Mouse (Mus musculus): ENCODE data around the gene Zfp592. TPM values are rescaled to one million over a fixed set of nuclear protein-coding genes. Genes with fewer than 3 reads are reported as not detected.

The Zfp592 gene
- polyA plus RNA-seq, 1 experiment from 2014 or later = 14.2 TPM

GRCm38 (mm10) chr7:81066714-81067113, 73.2 kb downstream of the Zfp592 start:
- no peaks in the 10 kb centered on the region for H3K27me3 ChIP-seq (replicated peaks)
- H3K4me3 ChIP-seq = no peak overlapping the region
- no peak overlapping the region for H3K4me2 ChIP-seq (replicated peaks)
- no peak for ATAC-seq (ENCODE audit: low FRiP score, low read depth)
- peaks cover 10% of the 10 kb centered on the region; the same call in 1 of the 2 replicates for H3K4me1 ChIP-seq
- no peak overlapping the region for H3K9ac ChIP-seq
- WGBS = 28% methylated on average over 6 of the region's 6 CpGs
- no peaks in the 10 kb centered on the region for H3K36me3 ChIP-seq
- no peak overlapping the region for H3K27ac ChIP-seq
- H3K9me3 ChIP-seq = no peaks in the 10 kb centered on the region

GRCm38 (mm10) chr7:81072463-81072862, 79.0 kb downstream of the Zfp592 start:
- Histone ChIP-seq H3K27me3 (replicated peaks) (no peaks in the 10 kb centered on the region), H3K4me1 (no peaks in the 10 kb centered on the region), H3K36me3 (no peaks in the 10 kb centered on the region), H3K4me2 (replicated peaks) (no peak overlapping the region), H3K27ac (no peak overlapping the region), H3K9ac (no peak overlapping the region), H3K4me3 (no peak overlapping the region), H3K9me3 (no peaks in the 10 kb centered on the region)
- no peak for ATAC-seq (ENCODE audit: low FRiP score, low read depth)
- 69% methylated on average over 5 of the region's 5 CpGs for WGBS

DNA sequence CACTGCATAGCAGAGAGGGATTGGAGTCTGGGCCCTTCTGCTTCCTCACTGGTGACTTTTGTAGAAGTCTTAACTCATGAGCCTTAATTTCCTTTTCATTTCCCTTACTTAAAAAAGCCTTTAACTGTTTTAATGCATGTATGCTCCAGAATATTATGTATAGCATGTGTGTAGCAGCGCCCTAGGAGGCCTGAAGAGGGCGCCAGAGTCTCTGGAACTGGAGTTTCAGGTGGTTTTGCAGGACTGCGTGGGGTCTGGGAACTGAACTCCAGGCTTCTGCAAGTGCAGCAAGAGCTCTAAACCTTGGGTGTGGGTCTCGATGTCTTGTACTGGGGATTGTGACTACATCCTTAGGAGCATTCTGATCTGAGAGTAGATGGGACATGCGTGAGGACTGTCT, 79.8 kb downstream of the Zfp592 start:
- 86% methylated on average over 5 of the region's 5 CpGs for WGBS
- no peaks in the 10 kb centered on the region for H3K9me3 ChIP-seq
- no peak for ATAC-seq (ENCODE audit: low FRiP score, low read depth)
- H3K9ac ChIP-seq = no peak overlapping the region
- no peak overlapping the region for H3K27ac ChIP-seq
- no peaks in the 10 kb centered on the region for H3K27me3 ChIP-seq (replicated peaks)
- H3K4me2 ChIP-seq (replicated peaks) = no peak overlapping the region
- no peaks in the 10 kb centered on the region for H3K36me3 ChIP-seq
- no peak overlapping the region for H3K4me3 ChIP-seq
- H3K4me1 ChIP-seq = no peaks in the 10 kb centered on the region

DNA sequence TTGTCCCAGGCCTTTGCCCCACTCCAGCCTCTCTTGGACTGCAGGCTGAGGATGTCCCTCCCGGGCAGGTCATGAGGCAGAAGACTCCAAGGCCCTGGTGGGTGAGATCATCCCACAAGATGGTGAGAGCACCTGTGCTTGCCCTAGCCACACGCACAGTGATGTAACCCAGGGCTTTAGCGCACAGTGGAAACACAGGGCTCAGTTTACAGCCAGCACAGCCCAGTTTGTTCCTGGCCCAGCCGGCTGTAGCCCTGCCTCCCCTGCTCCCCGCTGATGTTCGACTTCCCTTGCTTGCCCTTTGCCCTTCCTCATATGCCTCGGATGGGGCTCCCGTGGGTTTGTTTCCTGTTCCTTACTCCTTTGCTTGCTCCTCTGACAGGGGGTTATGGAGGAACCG, 81.1 kb downstream of the Zfp592 start:
- Histone ChIP-seq H3K4me2 (replicated peaks) (no peak overlapping the region), H3K9ac (no peak overlapping the region), H3K4me1 (no peaks in the 10 kb centered on the region), H3K27me3 (replicated peaks) (0 out of 2 replicates have a peak, but pooled peaks cover 2% of the 10 kb centered on the region), H3K27ac (no peak overlapping the region), H3K36me3 (no peaks in the 10 kb centered on the region), H3K9me3 (no peaks in the 10 kb centered on the region), H3K4me3 (no peak overlapping the region)
- ATAC-seq (ENCODE audit: low FRiP score, low read depth) = no peak
- 68% methylated on average over 9 of the region's 9 CpGs for WGBS

GRCm38 (mm10) chr7:81075299-81075698, 81.8 kb downstream of the Zfp592 start:
- Histone ChIP-seq H3K4me2 (replicated peaks) (no peak overlapping the region), H3K4me1 (no peaks in the 10 kb centered on the region), H3K4me3 (no peak overlapping the region), H3K9me3 (no peaks in the 10 kb centered on the region), H3K27me3 (replicated peaks) (0 out of 2 replicates have a peak, but pooled peaks cover 2% of the 10 kb centered on the region), H3K36me3 (no peaks in the 10 kb centered on the region), H3K27ac (no peak overlapping the region), H3K9ac (no peak overlapping the region)
- WGBS = 78% methylated on average over 7 of the region's 7 CpGs
- no peak for ATAC-seq (ENCODE audit: low FRiP score, low read depth)

GRCm38 (mm10) chr7:81075732-81076131, 82.3 kb downstream of the Zfp592 start:
- H3K4me3 ChIP-seq = no peak overlapping the region
- no peaks in the 10 kb centered on the region for H3K36me3 ChIP-seq
- H3K9me3 ChIP-seq = no peaks in the 10 kb centered on the region
- 89% methylated on average over 5 of the region's 5 CpGs for WGBS
- 0 out of 2 replicates have a peak, but pooled peaks cover 2% of the 10 kb centered on the region for H3K27me3 ChIP-seq (replicated peaks)
- H3K9ac ChIP-seq = no peak overlapping the region
- 0 out of 2 replicates have a peak, but pooled peaks cover under 1% of the 10 kb centered on the region for H3K4me1 ChIP-seq
- no peak overlapping the region for H3K27ac ChIP-seq
- H3K4me2 ChIP-seq (replicated peaks) = no peak overlapping the region
- no peak for ATAC-seq (ENCODE audit: low FRiP score, low read depth)

GRCm38 (mm10) chr7:81077009-81077408, 83.5 kb downstream of the Zfp592 start:
- no peak for ATAC-seq (ENCODE audit: low FRiP score, low read depth)
- Histone ChIP-seq H3K27ac (no peak overlapping the region), H3K27me3 (replicated peaks) (0 out of 2 replicates have a peak, but pooled peaks cover 2% of the 10 kb centered on the region), H3K36me3 (no peaks in the 10 kb centered on the region), H3K4me1 (peaks cover 5% of the 10 kb centered on the region; the same call in 1 of the 2 replicates), H3K4me3 (no peak overlapping the region), H3K4me2 (replicated peaks) (no peak overlapping the region), H3K9me3 (no peaks in the 10 kb centered on the region), H3K9ac (no peak overlapping the region)
- WGBS = 77% methylated on average over 6 of the region's 6 CpGs

DNA sequence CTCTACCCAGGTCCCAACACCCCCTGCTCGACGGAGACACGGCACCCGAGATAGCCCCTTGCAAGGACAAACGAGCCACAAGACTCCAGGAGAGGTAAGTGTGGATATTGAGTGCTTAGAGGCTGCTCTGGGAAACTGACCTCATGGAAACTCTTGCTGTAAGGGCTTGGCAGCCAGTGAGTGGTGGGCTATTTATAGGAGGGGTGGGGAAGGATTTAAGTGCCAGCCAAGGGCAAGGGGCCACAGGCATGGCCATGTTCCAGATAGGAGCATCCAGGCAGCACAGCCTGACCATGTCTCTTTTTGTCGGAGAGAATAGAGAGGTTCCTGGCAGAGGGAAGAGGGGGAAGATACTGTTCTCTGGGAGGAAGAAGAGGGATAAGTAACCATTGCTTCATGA, 85.3 kb downstream of the Zfp592 start:
- Histone ChIP-seq H3K27ac (no peak overlapping the region), H3K4me1 (peaks cover 5% of the 10 kb centered on the region; the same call in 1 of the 2 replicates), H3K4me2 (replicated peaks) (no peak overlapping the region), H3K36me3 (no peaks in the 10 kb centered on the region), H3K27me3 (replicated peaks) (0 out of 2 replicates have a peak, but pooled peaks cover 2% of the 10 kb centered on the region), H3K4me3 (no peak overlapping the region), H3K9ac (no peak overlapping the region), H3K9me3 (no peaks in the 10 kb centered on the region)
- ATAC-seq (ENCODE audit: low FRiP score, low read depth) = no peak
- WGBS = 91% methylated on average over 6 of the region's 6 CpGs

- Histone ChIP-seq H3K36me3 (no peaks in the 10 kb centered on the region), H3K4me3 (no peak overlapping the region), H3K9me3 (no peaks in the 10 kb centered on the region), H3K27ac (no peak overlapping the region), H3K9ac (no peak overlapping the region), H3K4me1 (no peaks in the 10 kb centered on the region), H3K27me3 (replicated peaks) (no peaks in the 10 kb centered on the region), H3K4me2 (replicated peaks) (no peak overlapping the region)
- 58% methylated on average over 18 of the region's 18 CpGs for WGBS
- no peak for ATAC-seq (ENCODE audit: low FRiP score, low read depth)
Measured at GRCm38 (mm10) chr7:81093420-81093965, 100.0 kb downstream of the Zfp592 start.

- Histone ChIP-seq H3K4me1 (no peaks in the 10 kb centered on the region), H3K4me3 (no peak overlapping the region), H3K9ac (no peak overlapping the region), H3K27ac (no peak overlapping the region), H3K36me3 (no peaks in the 10 kb centered on the region), H3K27me3 (replicated peaks) (no peaks in the 10 kb centered on the region), H3K9me3 (no peaks in the 10 kb centered on the region), H3K4me2 (replicated peaks) (no peak overlapping the region)
- WGBS = 75% methylated on average over 6 of the region's 6 CpGs
- ATAC-seq (ENCODE audit: low FRiP score, low read depth) = no peak
Measured at GRCm38 (mm10) chr7:81094104-81094757, 100.8 kb downstream of the Zfp592 start.
